Mouse (Mus musculus) kidney, embryonic 15.5 days (tissue): ENCODE measurements around the gene Mybbp1a. TPM values are rescaled to one million over a fixed set of nuclear protein-coding genes. Genes with fewer than 3 reads are reported as not detected.

Experiments used
- ATAC-seq: fragments of 200-750 bp; cut with Nextera tagmentation; replicated peaks from 2 replicates; pipeline ENCODE4 v1.8.0; 2017; ENCODE audit warnings: moderate TSS enrichment; ENCODE audit not compliant: low FRiP score
- H3K27ac ChIP-seq: fragments of 300-500 bp; sonication (generic); 2 replicates; pipeline ENCODE4 v1.5.1; 2015; ENCODE audit warnings: mild to moderate bottlenecking, inconsistent platforms
- H3K27me3 ChIP-seq: fragments of 300-500 bp; sonication (generic); 2 replicates; pipeline ENCODE4 v1.6.1; 2015; ENCODE audit warnings: inconsistent platforms
- H3K36me3 ChIP-seq: fragments of 300-500 bp; sonication (generic); 2 replicates; pipeline ENCODE4 v1.6.1; 2015; ENCODE audit warnings: inconsistent platforms
- H3K4me1 ChIP-seq: fragments of 300-500 bp; sonication (generic); 2 replicates; pipeline ENCODE4 v1.6.1; 2015; ENCODE audit warnings: inconsistent platforms
- H3K4me2 ChIP-seq: fragments of 300-500 bp; sonication (generic); 2 replicates; pipeline ENCODE4 v1.6.1; 2015; ENCODE audit warnings: moderate library complexity, mild to moderate bottlenecking, inconsistent platforms
- H3K4me3 ChIP-seq: fragments of 300-500 bp; sonication (generic); replicated peaks from 2 replicates; pipeline ENCODE4 v1.5.1; 2015; ENCODE audit warnings: mild to moderate bottlenecking, inconsistent platforms
- H3K9ac ChIP-seq: fragments of 300-500 bp; sonication (generic); 2 replicates; pipeline ENCODE4 v1.6.1; 2015; ENCODE audit warnings: mild to moderate bottlenecking, inconsistent platforms
- H3K9me3 ChIP-seq: fragments of 300-500 bp; sonication (generic); replicated peaks from 2 replicates; pipeline ENCODE4 v1.6.1; 2016; ENCODE audit warnings: inconsistent platforms
- WGBS: fragments of 180-500 bp; shearing (Covaris S2); methylation state at CpG from one replicate; pipeline ENCODE4 v1.1.7; 2015; ENCODE audit warnings: mixed read lengths; 5-methylcytosine and 5-hydroxymethylcytosine counted together
- polyA plus RNA-seq: library from polyadenylated mRNA; unstranded; fragments of >200 nt; fragmentation: Nextera tagmentation; extraction: Ambion mirVana; gene quantifications from 2 replicates; pipeline ENCODE4 v1.2.1, GENCODE M21; 2015

The Mybbp1a gene
- polyA plus RNA-seq, 1 experiment from 2014 or later, result 184 TPM

DNA sequence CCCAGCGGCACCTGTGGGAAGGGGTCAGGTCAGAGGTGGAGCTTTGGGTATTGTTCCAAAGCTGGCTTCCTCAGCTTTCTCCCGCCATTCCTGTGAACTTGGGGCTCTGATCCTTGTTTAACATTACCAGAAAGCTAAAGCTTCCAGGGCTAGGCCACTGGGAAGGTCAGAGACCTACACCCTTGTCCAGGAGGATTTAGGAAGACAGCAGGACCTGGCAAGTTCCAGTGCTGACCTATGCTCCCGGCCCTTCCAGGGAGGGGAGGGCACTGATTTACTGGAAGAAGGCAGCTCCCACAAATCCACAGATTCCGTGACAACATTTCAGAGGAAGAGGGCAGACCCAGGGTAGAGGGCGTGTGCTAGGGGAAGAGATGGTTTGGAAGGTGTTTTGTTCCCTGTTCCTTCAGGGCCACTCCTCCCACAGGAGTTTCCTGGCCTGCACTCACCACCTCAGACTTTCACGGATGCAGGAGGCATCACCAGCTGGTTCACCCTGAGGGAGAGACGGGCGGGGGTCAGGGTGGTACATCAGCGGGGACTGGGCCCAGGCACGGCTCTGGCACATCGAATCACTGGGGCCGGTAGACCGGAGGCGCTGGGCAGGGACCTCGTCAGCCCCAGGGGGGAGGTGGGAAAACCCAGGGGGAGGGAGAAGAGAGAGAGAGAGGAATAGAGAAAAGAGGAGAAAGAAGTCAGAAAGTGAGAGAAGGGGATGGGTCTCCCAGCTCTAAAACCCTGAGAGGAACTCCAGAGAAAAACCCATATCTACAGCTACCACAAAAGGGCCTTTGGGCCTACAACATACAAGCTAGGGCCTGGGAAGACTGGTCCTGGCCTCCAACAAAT, 12.2 kb downstream of the Mybbp1a start:
- no peak overlapping the region for H3K4me3 ChIP-seq
- no peak overlapping the region; the same call in 1 of the 2 replicates for H3K9ac ChIP-seq
- no peak for ATAC-seq
- peaks cover 14% of the 10 kb centered on the region; the same call in 1 of the 2 replicates for H3K4me1 ChIP-seq
- 47% methylated on average over 15 of the region's 15 CpGs for WGBS
- H3K4me2 ChIP-seq, result no peak overlapping the region
- H3K9me3 ChIP-seq, result no peaks in the 10 kb centered on the region
- no peaks in the 10 kb centered on the region for H3K27me3 ChIP-seq
- peak overlapping the region; percentile 22; the same call in 1 of the 2 replicates for H3K27ac ChIP-seq
- peaks cover 49% of the 10 kb centered on the region for H3K36me3 ChIP-seq

DNA sequence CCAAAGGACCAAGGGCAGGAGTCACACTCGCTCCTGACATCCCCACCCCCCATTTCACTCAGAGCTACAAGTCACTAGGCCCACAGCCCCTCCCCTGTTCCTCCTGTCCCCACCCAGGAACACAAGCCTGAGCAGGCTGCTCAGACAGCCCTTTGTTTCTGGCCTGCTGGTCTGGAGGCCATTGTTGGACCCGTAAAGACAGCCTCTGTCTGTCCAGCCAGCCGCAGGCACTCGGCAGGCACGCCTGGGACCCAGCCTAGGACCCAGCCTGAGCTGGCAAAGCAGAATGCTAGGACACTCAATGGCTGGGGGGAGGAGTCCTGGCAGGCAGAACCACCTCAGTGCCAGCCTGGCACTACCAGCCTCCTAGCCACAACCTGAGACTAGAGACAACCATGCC, 14.5 kb downstream of the Mybbp1a start:
- Histone ChIP-seq H3K4me1 (peaks cover 20% of the 10 kb centered on the region; the same call in 1 of the 2 replicates), H3K4me2 (no peak overlapping the region), H3K4me3 (no peak overlapping the region), H3K9ac (no peak overlapping the region), H3K9me3 (no peaks in the 10 kb centered on the region), H3K36me3 (peaks cover 25% of the 10 kb centered on the region), H3K27ac (no peak overlapping the region), H3K27me3 (no peaks in the 10 kb centered on the region)
- no peak for ATAC-seq
- WGBS, result 70% methylated on average over 5 of the region's 5 CpGs

- no peak overlapping the region for H3K4me2 ChIP-seq
- peak; percentile 63 for ATAC-seq
- 60% methylated on average over 12 of the region's 12 CpGs for WGBS
- peaks cover 20% of the 10 kb centered on the region for H3K4me1 ChIP-seq
- H3K27ac ChIP-seq, result peak overlapping the region; percentile 68; the same call in 1 of the 2 replicates
- H3K27me3 ChIP-seq, result no peaks in the 10 kb centered on the region
- no peak overlapping the region for H3K4me3 ChIP-seq
- peaks cover 2% of the 10 kb centered on the region; the same call in 1 of the 2 replicates for H3K36me3 ChIP-seq
- H3K9me3 ChIP-seq, result no peaks in the 10 kb centered on the region
- no peak overlapping the region for H3K9ac ChIP-seq
Observed at GRCm38 (mm10) chr11:72457995-72458496, 16.9 kb downstream of the Mybbp1a start.

GRCm38 (mm10) chr11:72458502-72458901, 17.3 kb downstream of the Mybbp1a start:
- Histone ChIP-seq H3K27me3 (no peaks in the 10 kb centered on the region), H3K9ac (no peak overlapping the region), H3K4me2 (no peak overlapping the region), H3K36me3 (no peaks in the 10 kb centered on the region), H3K4me3 (no peak overlapping the region), H3K9me3 (no peaks in the 10 kb centered on the region), H3K4me1 (peaks cover 18% of the 10 kb centered on the region), H3K27ac (peak overlapping the region; percentile 68)
- WGBS, result 66% methylated on average over 3 of the region's 3 CpGs
- ATAC-seq, result no peak

DNA sequence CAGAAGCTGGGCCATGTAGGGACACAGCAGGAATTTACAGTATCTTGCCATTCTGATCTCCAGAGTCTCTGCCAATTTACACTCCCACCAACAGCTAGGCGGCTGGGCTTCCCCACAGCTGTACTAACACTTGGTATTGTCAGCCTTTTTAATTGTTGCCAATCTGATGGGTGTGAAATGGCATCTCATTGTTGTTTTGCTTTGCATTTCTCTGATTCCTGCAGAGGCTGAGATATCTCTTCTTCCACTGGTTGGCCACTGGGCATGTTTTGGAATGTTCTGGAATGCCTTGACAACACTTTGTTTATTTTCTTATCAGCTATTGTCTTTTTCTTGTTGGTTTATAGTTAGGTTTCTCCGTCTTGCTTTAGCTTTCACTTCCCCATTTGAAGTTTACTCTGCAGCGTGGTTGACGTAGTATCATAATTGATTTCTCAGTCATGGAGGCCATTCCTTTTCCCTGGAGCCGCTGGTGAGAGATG, 20.4 kb downstream of the Mybbp1a start:
- Histone ChIP-seq H3K9me3 (no peaks in the 10 kb centered on the region), H3K36me3 (no peaks in the 10 kb centered on the region), H3K4me2 (no peak overlapping the region), H3K4me1 (peaks cover 32% of the 10 kb centered on the region), H3K4me3 (no peak overlapping the region), H3K27me3 (no peaks in the 10 kb centered on the region), H3K9ac (no peak overlapping the region), H3K27ac (no peak overlapping the region)
- no peak for ATAC-seq
- 60% methylated on average over 5 of the region's 5 CpGs for whole genome bisulfite sequencing

GRCm38 (mm10) chr11:72464821-72465220, 23.7 kb downstream of the Mybbp1a start:
- Histone ChIP-seq H3K36me3 (no peaks in the 10 kb centered on the region), H3K4me2 (no peak overlapping the region), H3K27ac (no peak overlapping the region), H3K4me1 (peaks cover 53% of the 10 kb centered on the region), H3K9me3 (no peaks in the 10 kb centered on the region), H3K27me3 (no peaks in the 10 kb centered on the region), H3K4me3 (no peak overlapping the region), H3K9ac (no peak overlapping the region)
- WGBS, result 65% methylated on average over 3 of the region's 3 CpGs
- ATAC-seq, result no peak

DNA sequence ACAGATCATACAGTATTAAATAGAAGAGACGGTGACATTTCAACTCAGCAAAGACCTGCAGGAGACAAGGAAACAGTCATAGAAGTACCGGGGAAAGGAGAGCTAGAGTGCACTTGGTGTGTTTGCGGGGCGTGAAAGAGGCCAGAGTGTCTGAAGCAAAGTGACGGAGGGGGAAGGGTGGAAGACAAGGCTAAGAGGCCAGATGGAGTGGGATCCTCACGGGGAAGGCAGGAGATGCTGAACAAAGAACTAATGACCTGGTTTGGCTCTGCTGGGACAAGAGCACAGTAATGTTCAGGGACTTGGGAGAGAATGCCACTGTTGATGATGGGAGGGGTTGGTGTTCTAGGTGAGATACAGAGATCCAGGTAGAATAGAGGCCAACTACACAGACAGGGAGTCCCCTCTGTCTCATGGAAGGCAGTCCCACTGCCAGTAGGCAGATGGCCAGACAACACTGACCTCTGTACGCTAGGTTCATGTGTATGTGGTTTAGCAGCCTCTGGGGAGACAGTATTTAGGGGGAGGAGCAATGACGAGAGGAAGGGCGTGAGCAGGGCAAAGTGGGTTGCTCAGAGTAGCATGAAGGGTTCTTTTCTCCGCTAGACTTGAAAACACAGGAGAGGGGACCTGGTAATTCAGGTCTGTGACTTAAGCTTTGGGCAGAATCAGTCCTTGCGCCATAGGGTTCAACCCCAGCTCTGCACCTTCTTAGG, 25.0 kb downstream of the Mybbp1a start:
- WGBS, result 45% methylated on average over 11 of the region's 11 CpGs

GRCm38 (mm10) chr11:72466694-72467507, 25.7 kb downstream of the Mybbp1a start:
- 26% methylated on average over 11 of the region's 11 CpGs for WGBS
- no peak; the same call in 1 of the 2 replicates for ATAC-seq
- Histone ChIP-seq H3K4me2 (no peak overlapping the region), H3K27ac (peak overlapping the region; percentile 64), H3K27me3 (no peaks in the 10 kb centered on the region), H3K4me3 (no peak overlapping the region), H3K4me1 (peaks cover 63% of the 10 kb centered on the region), H3K9ac (no peak overlapping the region), H3K36me3 (no peaks in the 10 kb centered on the region), H3K9me3 (no peaks in the 10 kb centered on the region)

More for the DNA sequence above, 25.0 kb downstream of the Mybbp1a start:
- Histone ChIP-seq H3K4me2 (no peak overlapping the region), H3K27me3 (no peaks in the 10 kb centered on the region), H3K27ac (peak overlapping the region; percentile 64), H3K4me3 (no peak overlapping the region), H3K36me3 (no peaks in the 10 kb centered on the region), H3K9me3 (no peaks in the 10 kb centered on the region), H3K9ac (no peak overlapping the region), H3K4me1 (peaks cover 61% of the 10 kb centered on the region)
- ATAC-seq, result no peak

DNA sequence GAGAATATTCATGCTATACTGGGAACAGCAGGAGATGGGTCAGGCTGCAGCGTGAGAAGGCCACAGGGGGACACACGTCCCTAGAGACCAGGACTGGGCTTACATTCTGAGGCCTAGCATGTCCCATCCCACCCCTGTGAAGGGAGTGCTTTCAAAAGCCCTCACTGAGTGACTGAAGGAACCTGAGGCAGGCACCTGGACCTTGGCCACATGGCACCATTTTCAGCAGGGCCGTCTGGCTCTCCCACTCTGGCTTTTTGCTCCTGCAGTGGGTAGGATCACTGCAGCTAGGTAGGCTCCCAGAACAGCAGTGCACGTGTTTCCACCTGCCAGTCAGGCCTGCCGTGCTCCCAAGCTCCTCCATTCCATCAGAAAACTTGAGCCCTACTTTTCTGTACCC, 27.4 kb downstream of the Mybbp1a start:
- Histone ChIP-seq H3K27me3 (no peaks in the 10 kb centered on the region), H3K36me3 (no peaks in the 10 kb centered on the region), H3K9me3 (no peaks in the 10 kb centered on the region), H3K9ac (no peak overlapping the region), H3K27ac (peak overlapping the region; percentile 81), H3K4me1 (peaks cover 71% of the 10 kb centered on the region), H3K4me2 (no peak overlapping the region), H3K4me3 (no peak overlapping the region)
- 73% methylated on average over 5 of the region's 5 CpGs for WGBS
- no peak for ATAC-seq

- peaks cover 75% of the 10 kb centered on the region for H3K4me1 ChIP-seq
- no peak overlapping the region for H3K4me3 ChIP-seq
- no peak overlapping the region for H3K9ac ChIP-seq
- 18% methylated on average over 5 of the region's 5 CpGs for WGBS
- no peaks in the 10 kb centered on the region for H3K9me3 ChIP-seq
- peak; percentile 64 for ATAC-seq
- H3K4me2 ChIP-seq, result no peak overlapping the region
- H3K27ac ChIP-seq, result peak overlapping the region; percentile 81
- H3K36me3 ChIP-seq, result no peaks in the 10 kb centered on the region
- no peaks in the 10 kb centered on the region for H3K27me3 ChIP-seq
Observed at GRCm38 (mm10) chr11:72469217-72469616, 28.1 kb downstream of the Mybbp1a start.

DNA sequence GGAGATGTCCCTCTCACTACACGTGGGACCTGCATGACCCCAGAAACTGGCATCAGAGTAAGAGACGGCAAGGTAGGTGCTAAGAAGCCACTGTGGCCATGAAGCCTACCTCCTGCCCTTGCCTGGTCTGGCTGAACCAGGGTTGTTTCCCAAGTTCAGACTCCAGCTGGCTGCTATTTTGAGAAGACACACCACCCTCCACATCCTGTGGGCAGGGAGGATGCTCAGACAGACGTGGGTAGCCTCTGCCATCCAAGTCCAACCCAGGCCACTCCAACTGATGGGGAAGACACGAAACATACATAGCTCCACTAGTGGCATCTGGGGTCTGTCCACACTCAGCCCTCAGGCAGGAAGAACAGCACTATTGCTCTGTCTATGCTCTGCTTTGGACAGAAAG, 28.8 kb downstream of the Mybbp1a start:
- Histone ChIP-seq H3K4me3 (no peak overlapping the region), H3K9ac (no peak overlapping the region), H3K27me3 (no peaks in the 10 kb centered on the region), H3K36me3 (no peaks in the 10 kb centered on the region), H3K4me1 (peaks cover 71% of the 10 kb centered on the region), H3K27ac (peak overlapping the region; percentile 81), H3K9me3 (no peaks in the 10 kb centered on the region), H3K4me2 (no peak overlapping the region)
- ATAC-seq, result no peak
- WGBS, result 59% methylated on average over 4 of the region's 4 CpGs
